Mouse (Mus musculus) myocyte (in vitro differentiated cells): ENCODE measurements around the gene Dpp4. TPM values are rescaled to one million over a fixed set of nuclear protein-coding genes. Genes with fewer than 3 reads are reported as not detected.

Experiments
- H3K27me3 ChIP-seq: one replicate; pipeline ENCODE4 v1.6.1; 2011; ENCODE audit not compliant: control insufficient read depth, insufficient read depth, insufficient read length
- H3K36me3 ChIP-seq: one replicate; pipeline ENCODE4 v1.6.1; 2011; ENCODE audit not compliant: control insufficient read depth, insufficient read depth
- H3K4me2 ChIP-seq: one replicate; pipeline ENCODE4 v1.6.1; 2011; ENCODE audit warnings: low read depth, control low read depth
- H3K4me3 ChIP-seq: one replicate; pipeline ENCODE4 v1.5.1; 2011; ENCODE audit warnings: mild to moderate bottlenecking, control low read depth, moderate library complexity
- H3K79me2 ChIP-seq: one replicate; pipeline ENCODE4 v1.6.1; 2011; ENCODE audit not compliant: control insufficient read depth, insufficient read depth
- H3ac ChIP-seq: one replicate; pipeline ENCODE4 v1.6.1; 2011; ENCODE audit not compliant: control insufficient read depth, insufficient read length
- CEBPB ChIP-seq: IDR thresholded peaks from 2 replicates; pipeline ENCODE4 v1.6.1; 2011; ENCODE audit warnings: mild to moderate bottlenecking, moderate library complexity; ENCODE audit not compliant: poor library complexity, insufficient read depth, severe bottlenecking
- E2F4 ChIP-seq: IDR thresholded peaks from one replicate; pipeline ENCODE4 v1.6.1; 2011; ENCODE audit warnings: mild to moderate bottlenecking, control low read depth, moderate library complexity; ENCODE audit not compliant: insufficient read depth
- MAX ChIP-seq: IDR thresholded peaks from one replicate; pipeline ENCODE4 v1.6.1; 2011; ENCODE audit warnings: low read depth, mild to moderate bottlenecking, control low read depth
- MYOD1 ChIP-seq, 3 experiments: IDR thresholded peaks; one replicate each; pipeline ENCODE4 v1.6.1; 2011; ENCODE audit warnings: control low read depth in 2 of 3, low read depth in 2 of 3, mild to moderate bottlenecking in 2 of 3, moderate library complexity in 1 of 3; ENCODE audit not compliant: insufficient read length in 2 of 3, control insufficient read depth in 1 of 3
- MYOG ChIP-seq, 3 experiments: IDR thresholded peaks; one replicate each; pipeline ENCODE4 v1.6.1; 2011; ENCODE audit warnings: control low read depth in 2 of 3, low read depth in 2 of 3, mild to moderate bottlenecking in 2 of 3; ENCODE audit not compliant: insufficient read length in 2 of 3, control insufficient read depth in 1 of 3, insufficient read depth in 1 of 3
- POLR2A ChIP-seq: IDR thresholded peaks from one replicate; pipeline ENCODE4 v1.6.1; 2011; ENCODE audit warnings: low read depth, mild to moderate bottlenecking, control low read depth, moderate library complexity; ENCODE audit not compliant: insufficient read length
- POLR2AphosphoS2 ChIP-seq: IDR thresholded peaks from one replicate; pipeline ENCODE4 v1.6.1; 2011; ENCODE audit warnings: low read depth, control low read depth; ENCODE audit not compliant: insufficient read length
- REST ChIP-seq: IDR thresholded peaks from one replicate; pipeline ENCODE4 v1.6.1; 2011; ENCODE audit warnings: mild to moderate bottlenecking, control low read depth, moderate library complexity; ENCODE audit not compliant: insufficient read depth, insufficient read length
- SRF ChIP-seq: IDR thresholded peaks from one replicate; pipeline ENCODE4 v1.6.1; 2011; ENCODE audit warnings: low read depth; ENCODE audit not compliant: control insufficient read depth, insufficient read length
- TCF12 ChIP-seq: IDR thresholded peaks from one replicate; pipeline ENCODE4 v1.6.1; 2011; ENCODE audit warnings: mild to moderate bottlenecking, control low read depth; ENCODE audit not compliant: poor library complexity, insufficient read depth, severe bottlenecking
- TCF3 ChIP-seq: IDR thresholded peaks from one replicate; pipeline ENCODE4 v1.6.1; 2011; ENCODE audit warnings: low read depth, control low read depth; ENCODE audit not compliant: insufficient read length
- USF1 ChIP-seq: IDR thresholded peaks from one replicate; pipeline ENCODE4 v1.6.1; 2011; ENCODE audit warnings: low read depth, mild to moderate bottlenecking, control low read depth, moderate library complexity
- polyA plus RNA-seq: library from polyadenylated mRNA; unstranded; fragments of >200 nt; fragmentation: generic; extraction: Trizol; gene quantifications from one replicate; pipeline ENCODE4 v1.2.1, GENCODE M21; 2012; ENCODE audit warnings: missing spikeins

The Dpp4 gene
- polyA plus RNA-seq, 1 experiment = not detected

- Histone ChIP-seq H3K36me3 (no peaks in the 10 kb centered on the region), H3ac (no peak overlapping the region), H3K4me2 (no peak overlapping the region), H3K4me3 (no peak overlapping the region), H3K27me3 (no peaks in the 10 kb centered on the region), H3K79me2 (no peaks in the 10 kb centered on the region)
- TF ChIP-seq E2F4 (no peak), CEBPB (no peak), TCF3 (no peak), POLR2A (no peak), TCF12 (no peak), USF1 (no peak), POLR2AphosphoS2 (no peak), MAX (no peak), SRF (no peak), REST (no peak), MYOG (IDR thresholded peaks at IDR 0.05; ENCODE audit: control insufficient read depth in 1 of 3, insufficient read depth in 1 of 3, insufficient read length in 2 of 3, low read depth in 2 of 3) (no peak), MYOD1 (IDR thresholded peaks at IDR 0.05; ENCODE audit: control insufficient read depth in 1 of 3, insufficient read length in 2 of 3, low read depth in 2 of 3) (no peak)
These were observed 48.4 kb downstream of the Dpp4 start for GRCm38 (mm10) chr2:62363606-62364005.

GRCm38 (mm10) chr2:62362211-62362610 lies 49.8 kb downstream of the Dpp4 start:
- Histone ChIP-seq H3K27me3 (no peaks in the 10 kb centered on the region), H3K79me2 (no peaks in the 10 kb centered on the region), H3K4me3 (no peak overlapping the region), H3K36me3 (no peaks in the 10 kb centered on the region), H3ac (no peak overlapping the region), H3K4me2 (no peak overlapping the region)
- TF ChIP-seq POLR2AphosphoS2 (no peak), E2F4 (no peak)

GRCm38 (mm10) chr2:62361514-62361913 lies 50.5 kb downstream of the Dpp4 start:
- Histone ChIP-seq H3K4me3 (no peak overlapping the region), H3K27me3 (no peaks in the 10 kb centered on the region), H3K36me3 (no peaks in the 10 kb centered on the region), H3K4me2 (no peak overlapping the region), H3ac (no peak overlapping the region), H3K79me2 (no peaks in the 10 kb centered on the region)
- no peak for TF ChIP-seq CEBPB
- no peak for TF ChIP-seq MAX
- TF ChIP-seq E2F4 = no peak
- no peak for TF ChIP-seq TCF3
- TF ChIP-seq USF1 = no peak
- TF ChIP-seq SRF = no peak
- TF ChIP-seq MYOG (IDR thresholded peaks at IDR 0.05; ENCODE audit: control insufficient read depth in 1 of 3, insufficient read depth in 1 of 3, insufficient read length in 2 of 3, low read depth in 2 of 3) = no peak
- no peak for TF ChIP-seq TCF12
- no peak for TF ChIP-seq POLR2AphosphoS2
- no peak for TF ChIP-seq POLR2A
- no peak for TF ChIP-seq MYOD1 (IDR thresholded peaks at IDR 0.05; ENCODE audit: control insufficient read depth in 1 of 3, insufficient read length in 2 of 3, low read depth in 2 of 3)

- H3K4me2 ChIP-seq = no peak overlapping the region
- no peak for TF ChIP-seq MYOG (IDR thresholded peaks at IDR 0.05; ENCODE audit: control insufficient read depth in 1 of 3, insufficient read depth in 1 of 3, insufficient read length in 2 of 3, low read depth in 2 of 3)
- no peak for TF ChIP-seq SRF
- TF ChIP-seq MYOD1 (IDR thresholded peaks at IDR 0.05; ENCODE audit: control insufficient read depth in 1 of 3, insufficient read length in 2 of 3, low read depth in 2 of 3) = no peak
- TF ChIP-seq E2F4 = no peak
- TF ChIP-seq CEBPB = no peak
- TF ChIP-seq TCF3 = no peak
- no peak for TF ChIP-seq TCF12
- no peak for TF ChIP-seq POLR2A
- no peaks in the 10 kb centered on the region for H3K36me3 ChIP-seq
- H3K27me3 ChIP-seq = no peaks in the 10 kb centered on the region
- H3K4me3 ChIP-seq = no peak overlapping the region
- no peak overlapping the region for H3ac ChIP-seq
- no peaks in the 10 kb centered on the region for H3K79me2 ChIP-seq
These were observed 51.2 kb downstream of the Dpp4 start for GRCm38 (mm10) chr2:62360872-62361271.

GRCm38 (mm10) chr2:62357259-62357658 lies 54.8 kb downstream of the Dpp4 start:
- Histone ChIP-seq H3K36me3 (no peaks in the 10 kb centered on the region), H3ac (no peak overlapping the region), H3K4me2 (no peak overlapping the region), H3K79me2 (no peaks in the 10 kb centered on the region), H3K27me3 (no peaks in the 10 kb centered on the region), H3K4me3 (no peak overlapping the region)
- TF ChIP-seq E2F4 = no peak
- no peak for TF ChIP-seq SRF
- no peak for TF ChIP-seq TCF12
- TF ChIP-seq TCF3 = no peak
- no peak for TF ChIP-seq POLR2AphosphoS2
- no peak for TF ChIP-seq MYOD1 (IDR thresholded peaks at IDR 0.05; ENCODE audit: control insufficient read depth in 1 of 3, insufficient read length in 2 of 3, low read depth in 2 of 3)
- no peak for TF ChIP-seq POLR2A
- no peak for TF ChIP-seq USF1
- TF ChIP-seq REST = no peak
- no peak for TF ChIP-seq CEBPB
- no peak for TF ChIP-seq MYOG (IDR thresholded peaks at IDR 0.05; ENCODE audit: control insufficient read depth in 1 of 3, insufficient read depth in 1 of 3, insufficient read length in 2 of 3, low read depth in 2 of 3)
- no peak for TF ChIP-seq MAX
